Mouse (Mus musculus): ENCODE measurements around the gene Asb4.
"Not testable (repeated sequence)": the region's sequence is repeated elsewhere in the genome, so short reads cannot be mapped to it uniquely, and the experiment has no call there.

The Asb4 gene

DNA sequence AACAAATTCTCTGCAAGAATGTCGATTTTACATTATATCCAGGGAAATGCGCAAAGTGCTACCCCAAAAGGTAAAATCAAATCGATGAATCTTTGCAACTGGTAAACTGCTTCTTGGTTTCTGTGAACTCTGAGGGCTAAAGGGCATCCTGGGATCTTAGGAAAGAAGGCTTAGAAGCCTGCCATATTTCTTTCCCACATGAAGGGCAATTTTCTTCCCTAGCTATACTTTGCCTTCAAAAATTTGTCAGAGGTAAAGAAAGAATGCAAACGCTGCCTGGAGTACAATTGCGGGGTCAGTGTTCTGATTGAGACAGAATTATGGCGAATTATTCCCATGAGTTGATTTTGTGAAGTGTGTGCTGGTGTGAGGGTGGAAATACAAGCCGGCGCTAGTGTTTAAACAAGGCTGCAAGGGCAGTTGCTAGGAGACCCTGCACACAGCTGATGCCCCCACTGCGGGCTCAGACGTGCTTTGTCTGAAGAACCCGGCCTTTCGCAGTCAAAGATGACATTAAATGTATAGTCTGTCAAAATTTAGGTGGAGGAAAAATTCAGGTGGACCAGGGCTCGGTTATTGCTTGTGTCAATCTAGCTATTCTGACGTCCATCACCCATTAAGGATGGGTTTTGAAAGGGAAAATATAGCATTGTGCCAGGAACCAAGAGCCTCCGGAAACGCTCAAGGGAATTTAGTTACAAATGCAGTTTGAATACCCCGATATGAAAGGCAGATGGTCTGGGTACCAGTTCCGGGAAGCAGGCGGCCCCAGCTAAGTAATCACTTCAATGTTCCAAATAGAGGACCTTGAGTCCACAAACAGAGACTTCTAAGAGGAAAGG is at the start of gene Asb4:
TSS of gene Asb4 (plus strand) at position 51 of the 842 bp plus-strand sequence.
- no peak for DNase-seq

DNA sequence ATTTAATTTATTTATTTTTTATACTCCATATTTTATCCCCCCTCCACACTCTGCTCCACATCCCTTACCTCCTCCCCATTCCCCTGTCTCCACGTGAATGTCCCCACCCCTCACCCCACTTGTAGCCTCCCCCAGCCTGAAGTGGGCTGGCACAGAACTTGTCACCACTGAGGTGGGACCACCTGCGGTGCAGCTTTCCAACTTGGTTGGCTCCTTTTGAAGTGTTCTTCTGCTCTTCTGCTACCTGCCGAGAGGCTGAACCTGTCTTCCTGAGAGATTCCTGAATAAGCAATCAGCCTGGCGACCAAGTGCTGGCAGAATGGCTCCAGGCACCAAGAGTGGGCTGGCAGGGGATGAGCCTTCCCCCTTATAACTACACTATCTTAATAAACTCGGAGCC is 49.2 kb upstream of the Asb4 start:
- DNase-seq = no peak

DNA sequence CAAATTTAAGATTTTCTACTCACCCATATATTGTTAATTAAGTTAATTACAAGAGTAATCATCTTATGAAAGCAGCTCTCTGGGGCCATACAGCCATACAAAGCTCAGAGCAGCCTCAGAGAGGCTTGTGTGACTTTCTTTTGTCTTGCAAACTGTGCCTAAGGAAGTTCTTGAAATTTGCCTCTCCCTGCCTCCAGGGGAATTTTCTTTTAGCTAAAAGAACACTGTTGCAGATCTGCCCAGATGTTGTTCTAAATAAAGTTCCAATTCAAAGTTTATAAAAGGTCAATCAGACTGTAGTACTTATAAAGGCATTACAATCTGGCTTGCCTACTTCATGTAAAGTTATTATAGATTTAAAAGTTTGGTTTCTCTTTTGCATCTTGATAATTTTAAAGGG is 47.2 kb upstream of the Asb4 start:
- DNase-seq = not testable (repeated sequence)

DNA sequence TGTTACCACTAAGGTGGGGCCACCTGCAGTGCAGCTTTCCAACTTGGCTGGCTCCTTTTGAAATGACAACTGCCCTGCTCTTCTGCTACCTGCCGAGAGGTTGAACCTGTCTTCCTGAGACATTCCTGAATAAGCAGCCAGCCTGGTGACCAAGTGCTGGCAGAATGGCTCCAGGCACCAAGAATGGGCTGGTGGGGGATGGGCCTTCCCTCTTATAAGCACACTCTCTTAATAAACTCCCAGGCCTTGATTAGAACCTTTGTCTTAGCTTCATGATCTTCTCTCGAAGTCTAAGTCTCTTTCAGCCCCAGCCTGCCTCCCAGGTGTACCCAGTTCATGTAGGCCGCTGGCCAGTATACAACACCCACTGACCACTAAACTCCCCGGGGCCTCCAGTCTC is 44.4 kb upstream of the Asb4 start:
- not testable (repeated sequence) for DNase-seq

DNA sequence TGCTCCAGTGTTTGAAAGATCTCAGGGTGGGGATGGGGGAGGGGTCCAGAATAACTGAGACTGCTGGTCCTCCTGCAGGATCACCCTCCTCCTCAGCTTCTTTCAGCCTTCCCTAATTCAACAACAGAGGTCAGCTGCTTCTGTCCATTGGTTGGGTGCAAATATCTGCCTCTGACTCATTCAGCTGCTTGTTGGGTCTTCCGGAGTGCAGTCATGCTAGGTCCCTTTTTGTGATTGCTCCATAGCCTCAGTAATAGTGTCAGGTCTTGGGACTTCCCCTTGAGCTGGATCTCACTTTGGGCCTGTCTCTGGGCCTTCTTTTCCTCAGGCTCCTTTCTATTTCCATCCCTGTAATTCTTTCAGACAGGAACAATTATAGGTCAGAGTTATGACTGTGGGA is 43.9 kb upstream of the Asb4 start:
- not testable (repeated sequence) for DNase-seq

DNA sequence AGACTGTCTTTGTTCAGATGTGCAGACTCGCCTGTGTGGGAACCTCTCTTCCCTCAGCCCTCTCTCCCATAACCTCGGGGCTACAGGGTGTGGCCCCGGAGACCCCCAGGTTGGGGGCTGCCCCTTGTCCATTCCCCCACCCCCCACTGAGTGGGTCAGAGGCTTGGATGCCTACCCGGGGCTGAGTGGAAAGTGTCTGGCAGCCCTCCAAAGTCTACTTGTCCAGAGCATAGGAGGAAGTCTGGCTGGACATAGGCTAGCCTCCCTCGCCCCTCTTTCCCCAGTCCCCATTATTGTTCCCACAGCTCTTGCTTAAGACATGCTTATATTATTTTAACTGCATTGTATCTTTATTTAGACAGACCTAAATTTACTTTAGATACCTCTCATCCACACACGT is 38.9 kb upstream of the Asb4 start:
- no peak for DNase-seq

DNA sequence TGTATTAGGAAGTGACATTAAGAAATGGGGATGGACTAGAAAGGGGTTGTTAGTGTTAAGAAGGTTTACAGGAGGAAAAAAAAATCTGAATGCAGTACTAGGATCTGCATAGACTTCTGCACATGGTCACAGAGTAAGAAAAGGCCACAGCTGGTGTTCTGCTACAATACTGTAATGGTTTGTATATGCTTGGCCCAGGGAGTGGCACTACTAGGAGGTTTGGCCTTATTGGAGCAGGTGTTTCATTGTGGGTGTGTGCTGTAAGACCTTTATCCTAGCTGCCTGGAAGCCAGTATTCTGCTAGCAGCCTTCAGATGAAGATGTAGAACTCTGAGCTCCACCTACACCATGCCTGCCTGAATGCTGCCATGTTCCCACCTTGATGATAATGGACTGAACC is 25.3 kb upstream of the Asb4 start:
- DNase-seq = no peak

DNA sequence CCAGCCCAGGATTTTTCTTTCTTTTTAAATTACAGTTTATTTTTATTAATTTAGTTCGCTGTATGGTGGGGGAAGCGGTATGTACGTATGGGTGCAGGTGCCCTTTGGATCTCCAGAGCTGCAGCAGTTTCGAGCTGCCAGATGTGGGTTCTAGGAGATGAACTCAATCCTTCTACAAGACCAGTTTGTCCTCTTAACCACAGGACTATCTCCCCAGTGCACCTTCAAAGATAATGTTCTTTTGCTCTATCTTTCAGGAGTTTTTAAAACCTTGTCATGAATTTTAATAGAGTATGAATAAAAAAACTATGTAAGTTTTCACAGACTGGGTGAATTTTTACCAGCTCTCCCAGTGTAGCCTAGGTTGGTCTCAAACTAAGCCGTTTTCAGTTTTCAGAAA is 22.8 kb upstream of the Asb4 start:
- DNase-seq = no peak

DNA sequence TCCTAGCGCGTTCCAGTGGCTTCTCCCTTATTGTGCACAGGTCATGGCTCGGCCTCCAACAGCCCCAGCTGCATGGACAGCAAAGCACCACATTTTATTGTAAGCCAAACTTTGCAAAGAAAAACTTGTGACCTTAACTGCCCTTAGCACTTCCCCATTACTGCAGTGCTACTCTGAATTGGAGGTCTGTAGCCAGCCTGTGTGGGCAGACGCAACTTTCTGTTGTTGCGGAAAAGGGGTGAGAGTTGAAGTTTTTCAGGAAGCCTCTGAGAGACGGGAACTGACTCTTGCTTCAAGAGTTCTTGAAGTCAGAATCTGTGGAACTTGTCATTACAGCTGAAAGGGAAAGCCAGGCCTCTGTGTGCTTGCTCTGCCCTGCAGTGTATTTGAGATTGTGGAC is 21.2 kb upstream of the Asb4 start:
- no peak for DNase-seq

DNA sequence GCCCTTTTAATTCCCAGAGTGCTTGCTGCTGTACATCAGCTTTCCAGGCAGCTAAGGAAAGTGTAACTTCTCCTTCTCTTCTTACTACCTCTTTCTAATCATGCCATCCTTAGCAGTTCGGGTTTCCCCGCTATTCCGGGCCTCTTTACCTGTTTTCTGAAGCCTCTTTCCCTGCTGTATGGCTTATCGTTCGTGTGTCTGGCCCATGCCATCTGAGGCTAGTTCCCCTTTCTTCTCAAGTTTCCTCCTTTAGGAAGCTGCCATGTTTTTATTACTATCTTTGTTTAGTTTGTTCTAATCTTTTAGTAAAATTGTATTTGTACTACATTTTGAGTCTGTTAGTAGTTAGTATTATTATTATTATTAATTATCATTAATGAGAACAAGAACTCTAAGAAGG is 17.3 kb upstream of the Asb4 start:
- DNase-seq = no peak

DNA sequence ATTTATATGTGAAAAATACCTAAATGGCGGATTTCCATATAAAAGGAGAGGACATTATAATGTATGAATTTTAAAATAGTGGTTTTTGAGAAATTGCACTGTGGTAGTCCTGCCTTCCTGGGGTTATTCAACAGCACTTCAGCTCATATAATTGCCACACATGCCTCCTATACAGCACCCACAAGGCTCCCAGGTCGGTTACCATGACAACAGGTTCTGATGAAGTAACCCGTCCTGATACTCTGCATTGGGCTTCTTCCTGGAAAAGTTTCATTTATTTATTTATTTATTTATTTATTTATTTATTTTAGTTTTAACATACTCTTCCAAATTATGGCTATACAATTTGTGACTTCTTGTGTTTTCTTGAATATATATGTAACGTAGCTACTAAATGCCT is 6.3 kb upstream of the Asb4 start:
- no peak for DNase-seq

DNA sequence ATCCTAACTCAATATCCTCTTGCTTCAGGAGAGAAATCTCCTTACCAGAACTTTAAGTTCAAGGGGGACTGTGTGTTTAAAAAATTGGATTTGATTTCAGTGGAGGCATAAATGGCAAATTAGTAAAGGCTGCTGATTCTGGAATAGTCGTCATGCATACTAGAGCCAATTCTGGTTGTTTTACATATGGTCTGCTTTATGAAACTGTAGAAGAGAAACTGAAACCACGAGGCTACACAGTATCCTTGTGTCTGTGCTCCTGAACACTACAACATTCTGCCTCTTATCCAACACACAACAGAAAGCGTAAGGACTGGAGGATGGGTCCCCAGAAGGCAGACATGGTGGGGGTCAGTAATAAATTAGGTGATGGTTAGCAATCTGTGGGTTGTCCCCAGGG is 4.1 kb upstream of the Asb4 start:
- DNase-seq = no peak

DNA sequence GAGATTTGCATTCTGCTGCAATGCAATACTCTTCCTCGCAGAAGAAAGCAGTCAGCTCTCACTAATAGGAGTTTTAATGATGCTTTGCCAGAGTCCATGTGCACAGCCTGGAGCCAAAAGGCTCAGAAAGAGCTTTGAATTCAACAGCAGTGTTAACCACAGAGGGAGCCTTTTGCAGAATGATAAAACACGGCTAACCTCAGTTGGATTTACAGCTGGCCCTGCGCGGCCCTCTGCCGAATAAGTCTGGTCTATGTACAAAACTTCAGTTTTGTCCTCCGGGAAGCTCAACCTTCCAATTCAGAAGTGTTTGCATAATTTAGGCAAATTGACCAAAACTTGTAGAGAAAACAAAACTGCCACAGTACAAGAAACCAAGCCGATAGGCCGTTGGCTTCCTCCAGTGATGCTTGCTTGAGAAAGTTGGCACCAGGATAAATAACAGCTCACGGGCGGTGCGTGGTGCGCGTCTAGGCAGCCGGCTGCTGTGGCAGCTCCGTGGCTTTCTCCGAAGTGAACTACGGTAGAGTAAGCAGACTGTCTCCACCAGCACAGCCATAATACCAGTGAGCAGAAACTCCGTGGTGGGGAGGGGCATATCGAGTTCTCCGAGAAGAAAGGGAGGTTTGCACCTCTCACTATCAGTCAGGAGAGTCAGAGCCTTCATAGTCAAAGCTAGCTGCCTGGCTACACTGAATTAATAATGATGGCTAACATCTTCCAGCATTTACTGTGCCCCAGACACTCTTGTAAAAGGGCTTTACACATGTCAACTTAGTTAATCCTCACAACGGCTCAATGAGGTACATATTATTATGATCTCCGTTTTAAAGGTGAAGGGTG is 3.2 kb upstream of the Asb4 start:
- DNase-seq = no peak

DNA sequence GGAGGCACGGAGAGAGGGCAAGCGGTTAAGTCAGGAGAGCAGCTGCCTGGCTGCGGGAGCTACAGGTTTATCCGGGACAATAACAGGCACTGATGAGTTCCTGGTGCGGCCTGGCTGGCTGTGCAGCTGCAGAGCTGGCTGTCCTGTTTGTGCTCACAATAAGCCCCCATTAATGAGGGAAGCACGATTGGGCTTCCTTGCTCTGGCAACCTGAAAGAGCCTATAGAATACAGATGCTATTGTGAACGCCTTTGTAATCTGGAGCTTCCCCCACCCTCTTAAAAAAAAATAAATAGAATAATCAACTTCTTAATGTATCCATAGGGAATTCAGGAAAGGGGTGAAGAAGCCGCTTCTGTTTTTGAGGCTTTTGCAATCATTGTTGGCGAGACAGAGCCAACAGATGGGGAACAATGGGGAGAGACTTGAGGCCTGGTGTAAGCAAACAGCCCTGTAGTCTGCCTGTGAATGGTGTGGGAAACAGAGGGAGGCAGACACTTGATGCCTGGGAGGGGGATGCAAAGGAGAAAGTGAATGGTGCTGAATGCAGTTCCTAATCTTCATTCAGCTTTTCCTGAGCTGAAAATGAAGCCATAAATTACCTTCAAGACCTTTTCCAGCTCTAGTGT is 2.4 kb upstream of the Asb4 start:
- no peak for DNase-seq

DNA sequence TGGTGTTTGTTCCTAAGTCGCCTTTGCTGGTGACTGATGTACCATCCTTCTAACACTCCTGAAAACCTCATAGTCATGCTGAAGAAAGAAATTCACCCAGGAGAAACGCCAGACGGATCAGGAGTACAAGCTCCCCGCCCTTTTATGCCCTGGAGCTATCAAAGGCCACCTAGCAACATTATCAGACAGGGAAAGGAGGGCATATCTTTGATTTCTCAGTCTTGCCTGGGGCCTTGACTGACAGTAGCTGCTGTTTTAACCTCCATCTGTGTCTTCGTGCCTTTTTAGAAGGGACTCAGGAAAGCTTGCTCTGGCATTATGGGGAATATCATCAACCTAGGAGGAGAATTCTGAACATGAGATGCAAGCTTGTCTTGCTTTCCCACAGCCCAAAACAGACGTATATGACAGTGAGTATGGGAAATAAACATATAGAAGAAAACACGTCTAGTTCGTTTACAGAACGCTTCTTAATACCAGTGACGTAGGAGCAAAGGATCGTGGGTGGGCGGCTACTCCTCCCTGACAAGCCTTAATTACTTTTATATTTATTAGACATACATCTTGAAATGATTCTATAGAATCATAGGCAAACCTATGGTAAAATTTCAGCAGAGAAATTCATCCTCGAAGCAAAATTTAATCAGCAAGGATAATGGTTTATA is 1.1 kb upstream of the Asb4 start:
- DNase-seq = no peak

DNA sequence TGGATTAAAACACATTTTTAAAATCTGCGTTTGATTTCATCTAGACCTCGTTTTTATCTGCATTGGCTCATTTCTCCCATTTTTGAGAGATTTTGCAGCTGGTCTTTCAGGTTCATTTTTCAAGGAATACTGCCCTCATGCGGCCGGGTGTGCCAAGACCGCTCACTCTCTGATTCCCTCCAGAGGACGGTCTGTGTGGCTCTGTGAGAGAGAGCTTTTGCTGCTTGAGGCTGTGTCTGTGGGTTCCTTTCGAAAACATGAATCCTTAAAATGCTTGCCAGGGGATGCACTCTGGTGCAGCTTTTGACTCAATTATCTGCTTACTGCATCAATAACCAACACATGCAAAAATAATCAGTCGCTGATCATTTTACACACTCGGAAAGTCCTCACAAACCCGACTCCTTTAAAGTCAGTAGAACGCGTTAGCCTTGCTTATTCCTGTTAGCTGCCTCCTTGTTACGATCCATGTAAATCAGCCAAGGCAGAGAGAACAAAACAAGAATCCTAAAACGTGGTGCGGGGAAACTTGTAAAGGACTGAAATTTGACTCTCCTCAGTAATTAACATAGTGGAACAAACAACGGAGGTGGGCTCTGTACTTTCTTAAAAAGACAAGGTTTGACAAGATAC is 487 bp upstream of the Asb4 start:
- DNase-seq = peak; percentile 71 to 77

DNA sequence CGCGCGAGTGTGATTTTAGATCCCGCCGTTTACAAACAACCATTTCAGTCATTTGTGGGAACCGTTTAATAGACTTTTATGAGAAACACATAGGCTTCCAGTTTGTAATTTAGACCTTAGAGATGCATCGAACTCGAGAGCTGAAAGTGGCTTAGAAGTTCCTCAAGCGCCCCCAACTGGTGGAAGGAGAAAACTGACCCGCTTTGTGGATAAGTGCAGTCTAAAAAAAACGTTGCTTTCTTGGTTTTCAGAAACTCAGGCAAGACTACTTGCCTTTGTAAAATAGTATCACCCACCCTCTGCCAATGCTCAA is 948 bp downstream of the Asb4 start:
- peak; percentile 52 to 63 for DNase-seq

DNA sequence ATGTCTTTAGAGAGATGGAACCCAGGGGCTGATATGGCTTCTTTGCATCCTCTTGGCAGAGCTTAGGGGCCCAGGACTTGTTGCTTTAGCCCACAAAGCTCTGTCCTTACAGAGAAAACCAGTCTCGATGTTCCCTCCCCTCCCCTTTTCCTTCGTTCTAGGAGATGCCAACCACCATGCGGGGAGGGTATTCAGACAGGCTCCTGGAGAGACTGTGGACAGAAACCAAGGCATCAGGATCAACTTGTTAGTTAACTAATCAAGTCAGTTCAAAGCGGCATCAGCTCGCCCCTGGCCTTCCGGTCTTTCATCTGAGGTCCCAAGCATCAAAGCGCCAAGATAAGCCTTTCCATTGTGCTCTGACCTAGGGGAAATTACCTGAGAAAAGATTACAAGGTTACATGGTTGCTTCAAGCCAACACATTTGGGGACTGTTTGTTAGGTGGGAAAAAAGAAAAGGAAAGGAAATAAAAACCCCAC is 2.0 kb downstream of the Asb4 start:
- DNase-seq = no peak

DNA sequence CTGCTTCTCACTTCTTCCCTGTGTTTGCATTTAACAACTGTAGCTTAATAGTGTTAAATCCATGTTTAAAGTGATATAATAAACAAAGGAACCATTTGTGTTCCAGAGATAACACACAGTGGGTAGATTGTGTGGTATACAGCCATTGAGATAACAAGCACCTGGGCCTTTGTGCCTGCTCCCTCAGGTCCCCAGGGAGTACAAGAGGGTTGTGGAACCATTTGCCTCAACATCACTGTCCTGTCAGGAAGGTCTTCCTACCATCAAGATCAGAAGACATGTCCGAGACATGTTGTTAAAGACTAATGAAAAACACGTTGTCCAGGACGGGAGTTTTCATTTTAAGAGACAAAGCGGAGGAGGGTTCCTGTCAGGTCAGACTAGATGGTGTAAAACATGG is 3.3 kb downstream of the Asb4 start:
- DNase-seq = no peak

DNA sequence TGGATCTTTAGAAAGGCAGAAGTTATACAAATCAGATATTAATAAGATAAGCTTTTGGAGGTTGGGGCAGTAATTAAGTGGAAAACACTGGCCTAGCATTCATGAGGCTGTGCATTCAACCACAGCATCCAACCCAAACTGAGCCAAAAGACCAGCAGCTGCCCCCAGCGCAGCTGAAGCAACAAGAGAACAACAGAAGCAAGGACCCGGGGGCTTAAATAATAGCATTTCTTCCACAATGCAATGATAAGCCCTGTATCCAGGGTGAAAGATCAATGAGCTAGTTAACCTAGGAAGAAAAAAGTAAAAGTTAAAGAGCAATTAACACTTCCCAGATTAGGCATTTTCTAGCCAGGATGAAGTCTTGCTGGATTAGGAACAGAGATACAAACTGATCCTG is 4.2 kb downstream of the Asb4 start:
- no peak for DNase-seq

DNA sequence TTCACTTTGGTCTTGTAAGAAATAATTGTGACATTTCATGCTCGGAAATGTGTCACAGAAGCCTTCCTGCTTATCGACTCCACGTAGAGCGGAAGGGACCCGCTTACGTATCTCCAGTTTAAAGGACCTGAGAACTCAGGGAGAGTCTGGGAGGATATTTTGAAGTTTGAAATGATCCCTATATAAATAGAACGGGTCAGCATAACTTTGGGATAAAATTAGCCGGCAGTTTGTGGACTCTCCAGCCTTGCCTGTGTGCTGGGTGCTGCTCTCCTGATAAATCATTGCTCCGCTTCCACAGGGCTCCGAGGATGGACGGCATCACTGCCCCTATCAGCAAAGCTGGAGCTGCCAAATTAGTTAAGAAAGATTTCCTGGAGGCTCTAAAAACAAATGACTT is 7.1 kb downstream of the Asb4 start:
- DNase-seq = no peak

DNA sequence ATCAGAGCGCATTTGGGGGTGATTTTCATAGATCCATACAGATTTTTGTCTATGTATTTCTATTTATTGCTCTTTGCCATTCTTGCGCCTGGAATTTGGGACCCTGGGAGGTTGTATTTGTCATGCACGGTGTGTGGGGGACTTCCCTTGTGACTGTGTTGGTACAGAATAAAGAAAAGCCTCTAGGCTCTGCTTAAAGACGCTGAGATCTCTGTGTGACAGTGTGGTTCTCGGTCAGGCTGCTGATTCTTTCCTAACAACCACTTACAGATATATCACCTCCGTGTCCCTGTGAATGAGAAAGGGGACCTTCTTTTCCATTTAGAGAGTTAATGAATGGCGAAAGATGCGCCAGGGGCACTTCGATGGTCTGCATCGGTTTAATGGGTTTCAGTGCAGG is 7.8 kb downstream of the Asb4 start:
- DNase-seq = no peak

DNA sequence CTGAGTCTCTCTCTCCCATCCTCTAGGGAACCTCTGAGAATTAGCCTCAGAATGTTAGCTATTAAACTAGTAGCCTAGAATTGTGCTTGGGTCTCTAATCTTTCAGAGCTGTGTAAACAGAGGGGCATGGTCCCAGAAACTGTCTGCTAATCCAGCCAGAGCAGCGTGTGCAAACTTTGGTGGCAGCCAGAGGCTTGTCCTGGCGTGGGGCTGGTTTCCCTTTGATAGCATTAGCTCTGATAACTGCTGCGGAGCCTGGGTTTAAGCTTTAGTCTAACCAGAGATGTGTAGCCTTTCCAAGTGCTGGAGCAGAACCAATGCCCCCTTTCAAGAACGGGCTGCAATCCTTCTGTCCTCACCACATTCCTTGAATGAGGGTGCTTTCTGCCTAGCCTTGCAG is 11.8 kb downstream of the Asb4 start:
- DNase-seq = no peak
